Mouse (Mus musculus) embryo, embryonic 11 days (tissue): ENCODE data around the gene Smyd3.
A peak's percentile ranks its signal among the peaks of the same experiment; 100 is the strongest.
"Not testable (repeated sequence)": the region's sequence is repeated elsewhere in the genome, so short reads cannot be mapped to it uniquely, and the experiment has no call there.

Experiments
- DNase-seq: peaks from one replicate; pipeline ENCODE4 v3.0.0-alpha.2; 2015

The Smyd3 gene

GRCm38 (mm10) chr1:179212295-179212694, 305.5 kb downstream of the Smyd3 start:
- peak; percentile 30 for DNase-seq

DNA sequence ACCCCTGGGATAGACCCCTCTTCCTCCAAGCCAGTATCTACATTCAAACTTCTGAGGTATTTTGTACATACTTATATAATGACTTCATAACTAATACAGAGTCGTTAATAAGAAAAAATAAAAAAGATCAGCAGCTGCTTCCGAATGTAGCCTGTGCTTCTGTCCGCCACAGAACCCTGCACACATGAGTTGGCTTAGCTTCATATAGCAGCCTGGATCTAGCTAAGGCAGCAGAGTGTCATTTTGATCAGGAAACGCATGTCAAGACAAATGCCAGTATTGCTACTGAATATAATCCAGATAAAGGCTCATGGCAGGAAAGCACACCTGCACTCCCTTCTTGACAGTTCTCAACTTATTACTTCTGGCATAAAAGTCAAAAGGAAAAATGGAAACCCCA, 306.5 kb downstream of the Smyd3 start:
- no peak for DNase-seq

- no peak for DNase-seq
Observed at GRCm38 (mm10) chr1:179207846-179208595, 309.8 kb downstream of the Smyd3 start.

GRCm38 (mm10) chr1:179207180-179207741, 310.6 kb downstream of the Smyd3 start:
- no peak for DNase-seq

DNA sequence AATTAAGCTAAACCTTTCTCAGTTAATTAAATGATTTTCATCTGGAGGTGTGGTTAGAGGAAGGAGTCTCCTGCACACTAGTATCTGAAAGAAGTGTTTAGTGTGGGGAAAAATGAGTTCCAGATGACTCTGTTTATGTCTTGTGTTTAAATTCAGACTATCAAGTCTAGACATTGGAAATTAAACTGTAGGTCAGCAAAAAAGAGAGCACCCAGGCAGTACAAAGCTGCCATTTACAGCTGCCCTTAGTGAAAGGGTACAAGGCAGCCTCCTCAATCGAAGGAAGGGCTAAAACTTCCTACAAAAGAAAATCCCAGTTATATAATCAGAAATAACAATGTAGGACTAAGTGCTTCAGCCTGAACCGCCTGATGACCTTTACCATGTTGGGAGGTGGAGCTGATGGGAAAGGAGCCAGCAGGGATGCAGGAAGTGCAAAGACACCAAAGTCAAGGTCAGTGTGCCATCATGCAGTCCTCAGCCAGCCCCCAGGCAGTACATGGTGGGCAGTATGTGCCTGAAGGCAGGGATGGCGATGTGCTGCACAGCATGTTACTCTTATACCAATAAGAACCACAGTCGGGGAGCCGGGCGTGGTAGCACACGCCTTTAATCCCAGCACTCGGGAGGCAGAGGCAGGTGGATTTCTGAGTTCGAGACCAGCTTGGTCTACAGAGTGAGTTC, 319.2 kb downstream of the Smyd3 start:
- DNase-seq, result peak; percentile 29

DNA sequence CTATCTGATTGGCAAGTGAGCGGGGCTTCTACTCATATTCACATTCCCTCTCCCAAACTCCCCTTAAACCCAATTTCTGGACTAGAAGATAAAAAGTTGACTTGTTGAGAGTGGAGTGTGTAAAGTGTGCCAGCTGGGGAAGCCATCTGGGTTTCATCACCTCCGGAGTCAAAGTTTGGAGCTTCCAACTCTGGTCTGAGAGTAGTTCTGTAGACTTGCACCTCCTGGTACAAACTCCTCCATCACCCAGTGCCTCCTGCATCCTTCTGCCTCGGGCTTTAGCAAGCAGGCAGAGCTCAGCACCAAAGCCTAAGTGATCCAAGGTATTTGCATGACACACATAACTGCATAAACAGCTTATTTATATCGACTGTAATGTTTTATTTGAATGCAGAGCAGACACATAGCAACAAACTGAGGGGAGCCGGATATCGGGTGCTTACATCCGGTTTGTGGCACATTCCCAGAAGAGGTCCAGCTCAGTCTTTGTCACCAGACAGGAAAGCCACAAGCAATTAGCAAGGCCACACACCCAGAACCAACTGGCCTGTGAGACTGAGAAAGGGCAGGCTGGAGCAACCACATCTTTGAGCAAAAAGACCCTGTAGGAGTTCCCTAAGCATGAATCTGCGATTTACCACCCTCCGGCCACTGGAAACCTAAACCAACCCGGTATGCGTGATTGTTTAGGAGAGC, 319.9 kb downstream of the Smyd3 start:
- peak; percentile 42 for DNase-seq

DNA sequence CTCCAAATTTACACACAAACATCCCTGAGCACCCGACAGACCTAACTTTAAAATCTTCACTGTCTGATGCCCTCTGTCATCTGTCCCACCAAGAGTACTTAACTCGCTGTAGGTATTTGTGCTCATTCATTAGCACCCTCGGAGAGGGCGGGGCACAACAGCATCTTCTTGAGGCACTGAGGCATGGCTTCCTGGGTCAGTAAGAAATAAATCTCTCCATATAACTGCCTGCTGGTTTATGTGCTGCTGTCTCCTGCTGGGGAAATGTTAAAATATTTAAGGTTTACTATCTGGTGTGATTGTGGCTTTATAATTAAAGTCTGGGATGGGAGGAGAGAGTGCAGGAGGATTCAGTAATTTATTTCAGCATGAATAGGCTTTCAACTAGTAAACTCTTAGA, 320.7 kb downstream of the Smyd3 start:
- no peak for DNase-seq

DNA sequence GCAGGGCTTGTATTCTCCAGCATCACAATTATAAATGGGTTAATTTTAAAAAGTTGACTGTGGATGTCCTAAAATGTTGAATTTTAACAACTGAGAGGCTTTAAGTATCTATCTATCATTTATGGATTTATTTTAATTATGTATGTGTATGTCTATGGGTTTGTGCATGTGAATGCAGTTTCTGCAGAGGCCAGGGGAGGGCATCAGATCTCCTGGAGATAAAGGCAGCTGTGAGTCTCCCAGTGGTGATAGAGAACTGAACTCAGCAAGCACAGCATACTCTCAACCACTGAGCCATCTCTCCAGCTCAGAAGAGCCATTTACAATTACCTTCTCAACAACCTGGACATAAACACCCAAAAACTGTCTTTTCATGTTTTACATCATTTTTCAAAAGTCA, 321.4 kb downstream of the Smyd3 start:
- DNase-seq, result no peak

GRCm38 (mm10) chr1:179192781-179193180, 325.1 kb downstream of the Smyd3 start:
- DNase-seq, result no peak

- DNase-seq, result no peak
Observed at GRCm38 (mm10) chr1:179190837-179191236, 327.0 kb downstream of the Smyd3 start.

- DNase-seq, result no peak
Observed at GRCm38 (mm10) chr1:179187171-179187570, 330.7 kb downstream of the Smyd3 start.

- DNase-seq, result no peak
Observed at GRCm38 (mm10) chr1:179184631-179185030, 333.2 kb downstream of the Smyd3 start.

DNA sequence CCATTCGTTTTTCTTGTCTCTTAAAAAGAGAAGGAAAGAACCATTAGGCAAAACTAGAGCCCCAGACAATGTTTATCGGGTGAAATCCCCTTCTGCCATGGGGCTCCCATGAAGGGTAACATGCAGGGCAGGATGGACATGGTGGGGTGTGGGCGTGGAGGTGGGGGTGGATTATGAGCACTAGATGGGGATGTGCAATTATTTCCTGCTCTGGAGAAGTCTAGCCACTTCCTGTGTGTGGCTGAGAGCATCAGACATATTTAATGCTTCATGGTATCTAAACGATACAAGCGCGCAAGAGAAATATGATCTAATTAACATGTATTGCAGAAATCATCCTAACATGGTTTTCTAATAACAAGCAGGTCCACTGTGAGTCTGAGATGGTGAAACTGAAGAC, 334.3 kb downstream of the Smyd3 start:
- no peak for DNase-seq

- DNase-seq, result no peak
Observed at GRCm38 (mm10) chr1:179180546-179180945, 337.3 kb downstream of the Smyd3 start.

GRCm38 (mm10) chr1:179176861-179177658, 340.8 kb downstream of the Smyd3 start:
- DNase-seq, result no peak

GRCm38 (mm10) chr1:179174241-179174640, 343.6 kb downstream of the Smyd3 start:
- no peak for DNase-seq

DNA sequence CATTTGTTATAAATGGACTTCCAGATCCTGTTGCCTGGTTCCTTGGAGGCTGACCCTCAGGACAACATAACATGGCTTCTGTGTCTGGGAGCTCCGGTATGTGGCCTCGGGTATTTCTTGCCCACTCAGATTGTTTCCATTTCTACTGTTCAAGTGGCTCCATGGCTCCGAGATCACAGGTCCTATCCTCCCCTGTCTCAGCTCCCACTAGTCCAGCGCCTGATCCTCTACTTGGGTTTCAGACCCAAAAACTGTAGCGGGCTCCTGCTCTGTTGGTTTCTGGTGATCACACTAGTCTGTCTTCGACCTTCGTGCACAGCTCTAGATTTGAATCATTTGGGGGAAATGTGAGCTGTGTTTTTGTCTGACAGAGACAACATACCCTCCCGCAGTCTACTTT, 347.3 kb downstream of the Smyd3 start:
- DNase-seq, result no peak

- DNase-seq, result no peak
Observed at GRCm38 (mm10) chr1:179169749-179170148, 348.1 kb downstream of the Smyd3 start.

DNA sequence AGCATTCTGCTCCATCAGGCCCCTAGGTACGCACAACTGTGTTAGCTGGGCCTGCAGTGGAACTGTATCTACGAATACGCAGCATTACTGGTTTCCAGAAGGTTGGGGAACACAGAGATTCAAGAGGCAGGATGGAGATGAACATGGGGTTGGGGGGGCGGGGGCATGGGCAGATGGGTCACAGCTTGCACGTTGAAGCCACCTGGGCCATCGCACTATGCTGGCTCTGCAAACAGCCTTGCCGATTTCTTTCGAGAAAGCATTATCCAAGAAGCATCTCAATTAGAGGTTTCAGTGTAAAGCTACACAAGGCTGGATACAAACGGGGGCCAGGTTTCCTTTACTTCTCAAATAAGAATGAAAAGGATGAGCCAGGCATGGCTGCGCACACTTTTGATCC, 348.7 kb downstream of the Smyd3 start:
- DNase-seq, result no peak

- DNase-seq, result not testable (repeated sequence)
Observed at GRCm38 (mm10) chr1:179164219-179164618, 353.6 kb downstream of the Smyd3 start.

- DNase-seq, result not testable (repeated sequence)
Observed at GRCm38 (mm10) chr1:179162752-179163151, 355.1 kb downstream of the Smyd3 start.

GRCm38 (mm10) chr1:179161947-179162346, 355.9 kb downstream of the Smyd3 start:
- peak; percentile 35 for DNase-seq

GRCm38 (mm10) chr1:179160697-179161096, 357.1 kb downstream of the Smyd3 start:
- no peak for DNase-seq
